Mouse (Mus musculus) E14TG2a.4 (cell line): ENCODE data around the gene Klhl25.
"Not testable (repeated sequence)": the region's sequence is repeated elsewhere in the genome, so short reads cannot be mapped to it uniquely, and the experiment has no call there.

Experiments
- H3K27me3 ChIP-seq: 2 replicates; pipeline ENCODE4 v1.6.1; 2014; ENCODE audit warnings: low read length, control low read depth; ENCODE audit not compliant: insufficient read depth
- H3K36me3 ChIP-seq: 2 replicates; pipeline ENCODE4 v1.6.1; 2014; ENCODE audit warnings: low read length, control low read depth; ENCODE audit not compliant: insufficient read depth
- H3K4me1 ChIP-seq: replicated peaks from 2 replicates; pipeline ENCODE4 v1.6.1; 2014; ENCODE audit warnings: low read depth, low read length, control low read depth
- H3K4me3 ChIP-seq: replicated peaks from 2 replicates; pipeline ENCODE4 v1.5.1; 2014; ENCODE audit warnings: mild to moderate bottlenecking, low read length
- H3K9me3 ChIP-seq: 2 replicates; pipeline ENCODE4 v1.6.1; 2014; ENCODE audit warnings: low read length, control low read depth
- CTCF ChIP-seq: conservative IDR thresholded peaks from 2 replicates; pipeline ENCODE4 v1.5.1; 2014; ENCODE audit warnings: low read length
- NANOG ChIP-seq: IDR thresholded peaks from 2 replicates; pipeline ENCODE4 v1.6.1; 2014; ENCODE audit warnings: borderline replicate concordance, low read length, mixed read lengths
- POU5F1 ChIP-seq: IDR thresholded peaks from 2 replicates; pipeline ENCODE4 v1.6.1; 2014; ENCODE audit warnings: low read length, borderline replicate concordance

Gene Klhl25

GRCm38 (mm10) chr7:75865026-75865425 is 16.9 kb downstream of the Klhl25 start:
- Histone ChIP-seq H3K27me3 (no peaks in the 10 kb centered on the region), H3K4me1 (peaks cover 7% of the 10 kb centered on the region), H3K4me3 (0 out of 2 replicates have a peak overlapping the region, but pooled peaks have one; percentile 10), H3K36me3 (peaks cover 72% of the 10 kb centered on the region), H3K9me3 (peaks cover 77% of the 10 kb centered on the region)
- TF ChIP-seq CTCF, result no peak
- TF ChIP-seq POU5F1, result no peak
- TF ChIP-seq NANOG, result no peak

GRCm38 (mm10) chr7:75866557-75866956 is 18.4 kb downstream of the Klhl25 start:
- Histone ChIP-seq H3K27me3 (no peaks in the 10 kb centered on the region), H3K4me1 (peaks cover 21% of the 10 kb centered on the region), H3K36me3 (peaks cover 59% of the 10 kb centered on the region), H3K4me3 (no peak overlapping the region), H3K9me3 (peaks cover 62% of the 10 kb centered on the region)
- TF ChIP-seq NANOG (no peak), CTCF (no peak), POU5F1 (no peak)

- TF ChIP-seq POU5F1, result no peak
- TF ChIP-seq CTCF, result no peak
- H3K9me3 ChIP-seq, result peaks cover 50% of the 10 kb centered on the region
- H3K4me3 ChIP-seq, result no peak overlapping the region
- H3K36me3 ChIP-seq, result peaks cover 74% of the 10 kb centered on the region
- peaks cover 21% of the 10 kb centered on the region for H3K4me1 ChIP-seq
- H3K27me3 ChIP-seq, result no peaks in the 10 kb centered on the region
These were observed 20.6 kb downstream of the Klhl25 start for GRCm38 (mm10) chr7:75868687-75869086.

GRCm38 (mm10) chr7:75870551-75870950 is 22.4 kb downstream of the Klhl25 start:
- H3K4me3 ChIP-seq, result no peak overlapping the region
- no peak for TF ChIP-seq CTCF
- TF ChIP-seq POU5F1, result peak; percentile 80; the same call in 1 of the 2 replicates
- peaks cover 65% of the 10 kb centered on the region for H3K36me3 ChIP-seq
- H3K27me3 ChIP-seq, result no peaks in the 10 kb centered on the region
- H3K9me3 ChIP-seq, result peaks cover 32% of the 10 kb centered on the region
- H3K4me1 ChIP-seq, result peaks cover 21% of the 10 kb centered on the region

GRCm38 (mm10) chr7:75872255-75872654 is 24.1 kb downstream of the Klhl25 start:
- peaks cover 48% of the 10 kb centered on the region for H3K36me3 ChIP-seq
- H3K4me3 ChIP-seq, result no peak overlapping the region
- peaks cover 15% of the 10 kb centered on the region for H3K9me3 ChIP-seq
- no peak for TF ChIP-seq POU5F1
- TF ChIP-seq CTCF, result no peak
- TF ChIP-seq NANOG, result no peak
- peaks cover 21% of the 10 kb centered on the region for H3K4me1 ChIP-seq
- no peaks in the 10 kb centered on the region for H3K27me3 ChIP-seq

- peaks cover 11% of the 10 kb centered on the region for H3K9me3 ChIP-seq
- TF ChIP-seq NANOG, result no peak
- TF ChIP-seq POU5F1, result no peak
- TF ChIP-seq CTCF, result no peak
- H3K4me1 ChIP-seq, result peaks cover 21% of the 10 kb centered on the region
- H3K4me3 ChIP-seq, result no peak overlapping the region
- no peaks in the 10 kb centered on the region for H3K27me3 ChIP-seq
- peaks cover 44% of the 10 kb centered on the region for H3K36me3 ChIP-seq
These were observed 24.6 kb downstream of the Klhl25 start for GRCm38 (mm10) chr7:75872697-75873096.

GRCm38 (mm10) chr7:75873216-75873615 is 25.1 kb downstream of the Klhl25 start:
- Histone ChIP-seq H3K9me3 (peaks cover 8% of the 10 kb centered on the region), H3K4me1 (peaks cover 21% of the 10 kb centered on the region), H3K4me3 (no peak overlapping the region), H3K27me3 (no peaks in the 10 kb centered on the region), H3K36me3 (peaks cover 41% of the 10 kb centered on the region)
- TF ChIP-seq CTCF, result peak; percentile 14
- no peak for TF ChIP-seq NANOG
- no peak for TF ChIP-seq POU5F1

GRCm38 (mm10) chr7:75873746-75874145 is 25.6 kb downstream of the Klhl25 start:
- H3K27me3 ChIP-seq, result no peaks in the 10 kb centered on the region
- TF ChIP-seq CTCF, result no peak
- no peak overlapping the region for H3K4me3 ChIP-seq
- peaks cover 36% of the 10 kb centered on the region for H3K36me3 ChIP-seq
- H3K4me1 ChIP-seq, result peaks cover 21% of the 10 kb centered on the region
- H3K9me3 ChIP-seq, result peaks cover 3% of the 10 kb centered on the region; the same call in 1 of the 2 replicates

GRCm38 (mm10) chr7:75879436-75879835 is 31.3 kb downstream of the Klhl25 start:
- H3K4me1 ChIP-seq, H3K27me3 ChIP-seq, H3K36me3 ChIP-seq, H3K9me3 ChIP-seq, H3K4me3 ChIP-seq: not testable (repeated sequence)
